Mouse (Mus musculus) limb, embryonic 11.5 days (tissue): ENCODE results near the gene Gpsm3. TPM values are rescaled to one million over a fixed set of nuclear protein-coding genes. Genes with fewer than 3 reads are reported as not detected.
A peak's percentile ranks its signal among the peaks of the same experiment; 100 is the strongest.

Experiments
- ATAC-seq: fragments of 200-750 bp; cut with Nextera tagmentation; 2 replicates; pipeline ENCODE4 v1.8.0; 2017; ENCODE audit warnings: low read depth; ENCODE audit not compliant: insufficient number of reproducible peaks, low FRiP score, low TSS enrichment
- DNase-seq: peaks from one replicate; pipeline ENCODE4 v3.0.0-alpha.2; 2015; ENCODE audit warnings: low spot score
- H3K27ac ChIP-seq: fragments of 300-500 bp; sonication (generic); replicated peaks from 2 replicates; pipeline ENCODE4 v1.5.1; 2014; ENCODE audit warnings: low read depth, mild to moderate bottlenecking, low read length
- H3K27me3 ChIP-seq: fragments of 300-500 bp; sonication (generic); 2 replicates; pipeline ENCODE4 v1.6.1; 2014; ENCODE audit warnings: mild to moderate bottlenecking, low read length, mixed read lengths; ENCODE audit not compliant: control insufficient read depth, insufficient read depth
- H3K36me3 ChIP-seq: fragments of 300-500 bp; sonication (generic); 2 replicates; pipeline ENCODE4 v1.6.1; 2014; ENCODE audit warnings: mild to moderate bottlenecking, low read length, moderate library complexity, mixed read lengths; ENCODE audit not compliant: control insufficient read depth, insufficient read depth
- H3K4me1 ChIP-seq: fragments of 300-500 bp; sonication (generic); 2 replicates; pipeline ENCODE4 v1.6.1; 2014; ENCODE audit warnings: low read length, mixed read lengths; ENCODE audit not compliant: control insufficient read depth, insufficient read depth
- H3K4me2 ChIP-seq: fragments of 300-500 bp; sonication (generic); 2 replicates; pipeline ENCODE4 v1.6.1; 2014; ENCODE audit warnings: low read depth, mild to moderate bottlenecking, moderate library complexity; ENCODE audit not compliant: severe bottlenecking
- H3K4me3 ChIP-seq: fragments of 300-500 bp; sonication (generic); 2 replicates; pipeline ENCODE4 v1.5.1; 2014; ENCODE audit warnings: low read depth, low read length
- H3K9ac ChIP-seq: fragments of 300-500 bp; sonication (generic); 2 replicates; pipeline ENCODE4 v1.6.1; 2014; ENCODE audit warnings: mild to moderate bottlenecking, low read length
- H3K9me3 ChIP-seq: fragments of 300-500 bp; sonication (generic); 2 replicates; pipeline ENCODE4 v1.6.1; 2016; ENCODE audit warnings: low read length; ENCODE audit not compliant: control insufficient read depth
- WGBS: fragments of 180-500 bp; shearing (Covaris S2); extraction: QIAGEN DNeasy Blood & Tissue Kit; methylation state at CpG from one replicate; pipeline ENCODE4 v1.1.7; 2014; 5-methylcytosine and 5-hydroxymethylcytosine counted together
- polyA plus RNA-seq: library from polyadenylated mRNA; unstranded; fragments of >200 nt; fragmentation: Nextera tagmentation; extraction: Ambion mirVana; gene quantifications from 2 replicates; pipeline ENCODE4 v1.2.1, GENCODE M21; 2014

Gpsm3 gene
- polyA plus RNA-seq, 1 experiment from 2014 or later = 4.7 TPM

GRCm38 (mm10) chr17:34626773-34627092, 37.1 kb downstream of the Gpsm3 start:
- Histone ChIP-seq H3K4me3 (peak overlapping the region; percentile 82), H3K9ac (peak overlapping the region; percentile 71), H3K27me3 (peaks cover 21% of the 10 kb centered on the region), H3K36me3 (no peaks in the 10 kb centered on the region), H3K4me1 (peaks cover 28% of the 10 kb centered on the region), H3K9me3 (no peaks in the 10 kb centered on the region), H3K4me2 (peak overlapping the region; percentile 94), H3K27ac (no peak overlapping the region)
- 0 out of 2 replicates have a peak, but pooled peaks have one; percentile 5 for ATAC-seq
- under 1% methylated on average over 18 of the region's 18 CpGs for WGBS
- DNase-seq = peak; percentile 54

- Histone ChIP-seq H3K9ac (peak overlapping the region; percentile 71), H3K27ac (peak overlapping the region; percentile 81), H3K9me3 (no peaks in the 10 kb centered on the region), H3K36me3 (no peaks in the 10 kb centered on the region), H3K4me1 (peaks cover 28% of the 10 kb centered on the region), H3K27me3 (peaks cover 26% of the 10 kb centered on the region), H3K4me2 (peak overlapping the region; percentile 94), H3K4me3 (peak overlapping the region; percentile 82)
- DNase-seq (peak; percentile 92), ATAC-seq (peak; percentile 68)
- under 1% methylated on average over 45 of the region's 45 CpGs for WGBS
Measured at GRCm38 (mm10) chr17:34627093-34627942, 37.7 kb downstream of the Gpsm3 start.

- peaks cover 31% of the 10 kb centered on the region for H3K27me3 ChIP-seq
- H3K27ac ChIP-seq = peak within 1 kb of the TSS; percentile 81
- H3K4me1 ChIP-seq = peaks cover 28% of the 10 kb centered on the region
- 6% methylated on average over 29 of the region's 29 CpGs for WGBS
- peak within 1 kb of the TSS; percentile 71 for H3K9ac ChIP-seq
- DNase-seq (no peak), ATAC-seq (no peak)
- H3K4me2 ChIP-seq = peak within 1 kb of the TSS; percentile 94
- H3K36me3 ChIP-seq = no peaks in the 10 kb centered on the region
- H3K9me3 ChIP-seq = no peaks in the 10 kb centered on the region
- H3K4me3 ChIP-seq = peak within 1 kb of the TSS; percentile 82
Measured at GRCm38 (mm10) chr17:34627943-34628643, 38.5 kb downstream of the Gpsm3 start, which contains the start of gene Ppt2. TSS of gene Ppt2 (minus strand) at chr17:34628510.

GRCm38 (mm10) chr17:34628644-34628967, 39.0 kb downstream of the Gpsm3 start:
- Histone ChIP-seq H3K9me3 (no peaks in the 10 kb centered on the region), H3K4me3 (peak overlapping the region; percentile 82), H3K36me3 (no peaks in the 10 kb centered on the region), H3K27ac (no peak overlapping the region), H3K27me3 (peaks cover 31% of the 10 kb centered on the region), H3K4me1 (peaks cover 30% of the 10 kb centered on the region), H3K4me2 (peak overlapping the region; percentile 94), H3K9ac (no peak overlapping the region)
- WGBS = 28% methylated on average over 5 of the region's 5 CpGs
- no peak for ATAC-seq
- no peak for DNase-seq

- WGBS = under 1% methylated on average over 16 of the region's 16 CpGs
- H3K27ac ChIP-seq = no peak within 1 kb of the TSS
- DNase-seq = peak; percentile 46
Measured at GRCm38 (mm10) chr17:34629221-34629751, 39.7 kb downstream of the Gpsm3 start, which contains the start of gene Prrt1. TSS of gene Prrt1 (plus strand) at chr17:34629533.

GRCm38 (mm10) chr17:34629796-34630603, 40.4 kb downstream of the Gpsm3 start:
- ATAC-seq (no peak), DNase-seq (peak; percentile 28)
- H3K36me3 ChIP-seq = no peaks in the 10 kb centered on the region
- H3K27ac ChIP-seq = no peak overlapping the region
- H3K4me3 ChIP-seq = 0 out of 2 replicates have a peak overlapping the region, but pooled peaks have one; percentile 20
- H3K9me3 ChIP-seq = no peaks in the 10 kb centered on the region
- 15% methylated on average over 12 of the region's 12 CpGs for WGBS
- peaks cover 31% of the 10 kb centered on the region for H3K27me3 ChIP-seq
- no peak overlapping the region for H3K9ac ChIP-seq
- H3K4me1 ChIP-seq = peaks cover 31% of the 10 kb centered on the region
- H3K4me2 ChIP-seq = peak overlapping the region; percentile 35; the same call in 1 of the 2 replicates

More at GRCm38 (mm10) chr17:34629221-34629751, 39.7 kb downstream of the Gpsm3 start, which contains the start of gene Prrt1:
- H3K4me1 ChIP-seq = peaks cover 31% of the 10 kb centered on the region
- H3K36me3 ChIP-seq = no peaks in the 10 kb centered on the region
- no peaks in the 10 kb centered on the region for H3K9me3 ChIP-seq
- H3K4me2 ChIP-seq = peak within 1 kb of the TSS; percentile 94
- H3K27me3 ChIP-seq = peaks cover 31% of the 10 kb centered on the region
- ATAC-seq = no peak
- no peak within 1 kb of the TSS for H3K9ac ChIP-seq
- H3K4me3 ChIP-seq = peak within 1 kb of the TSS; percentile 82

- Histone ChIP-seq H3K27ac (no peak overlapping the region), H3K36me3 (no peaks in the 10 kb centered on the region), H3K4me1 (peaks cover 31% of the 10 kb centered on the region), H3K27me3 (peaks cover 31% of the 10 kb centered on the region), H3K4me2 (peak overlapping the region; percentile 35), H3K9ac (peak overlapping the region; percentile 13; the same call in 1 of the 2 replicates), H3K9me3 (no peaks in the 10 kb centered on the region), H3K4me3 (peak overlapping the region; percentile 20)
- DNase-seq (no peak), ATAC-seq (no peak)
- WGBS = 3% methylated on average over 48 of the region's 48 CpGs
Measured at GRCm38 (mm10) chr17:34630761-34631301, 41.2 kb downstream of the Gpsm3 start.
